Mouse (Mus musculus) forebrain, embryonic 13.5 days (tissue): ENCODE measurements around the gene Ppan. TPM values are rescaled to one million over a fixed set of nuclear protein-coding genes. Genes with fewer than 3 reads are reported as not detected.

Experiments
- ATAC-seq: fragments of 200-750 bp; cut with Nextera tagmentation; 2 replicates; pipeline ENCODE4 v1.8.0; 2017
- H3K27ac ChIP-seq: fragments of 300-500 bp; sonication (generic); 2 replicates; pipeline ENCODE4 v1.5.1; 2015; ENCODE audit warnings: inconsistent platforms, mild to moderate bottlenecking, moderate library complexity
- H3K27me3 ChIP-seq: fragments of 300-500 bp; sonication (generic); 2 replicates; pipeline ENCODE4 v1.6.1; 2015; ENCODE audit warnings: mild to moderate bottlenecking, inconsistent platforms
- H3K36me3 ChIP-seq: fragments of 300-500 bp; sonication (generic); 2 replicates; pipeline ENCODE4 v1.6.1; 2015; ENCODE audit warnings: mild to moderate bottlenecking, inconsistent platforms; ENCODE audit not compliant: poor library complexity, severe bottlenecking
- H3K4me1 ChIP-seq: fragments of 300-500 bp; sonication (generic); 2 replicates; pipeline ENCODE4 v1.6.1; 2015; ENCODE audit warnings: inconsistent platforms
- H3K4me2 ChIP-seq: fragments of 300-500 bp; sonication (generic); 2 replicates; pipeline ENCODE4 v1.6.1; 2015; ENCODE audit warnings: inconsistent platforms, mild to moderate bottlenecking, moderate library complexity
- H3K4me3 ChIP-seq: fragments of 300-500 bp; sonication (generic); 2 replicates; pipeline ENCODE4 v1.5.1; 2015; ENCODE audit warnings: mild to moderate bottlenecking, inconsistent platforms
- H3K9ac ChIP-seq: fragments of 300-500 bp; sonication (generic); 2 replicates; pipeline ENCODE4 v1.6.1; 2015; ENCODE audit warnings: mild to moderate bottlenecking, inconsistent platforms
- H3K9me3 ChIP-seq: fragments of 300-500 bp; sonication (generic); replicated peaks from 2 replicates; pipeline ENCODE4 v1.6.1; 2016; ENCODE audit warnings: inconsistent platforms
- WGBS: fragments of 180-500 bp; shearing (Covaris S2); methylation state at CpG from one replicate; pipeline ENCODE4 v1.1.7; 2015; 5-methylcytosine and 5-hydroxymethylcytosine counted together
- polyA plus RNA-seq: library from polyadenylated mRNA; unstranded; fragments of >200 nt; fragmentation: Nextera tagmentation; extraction: Ambion mirVana; gene quantifications from 2 replicates; pipeline ENCODE4 v1.2.1, GENCODE M21; 2015

The Ppan gene
- polyA plus RNA-seq = 57.7 and 65.2 TPM in 2 replicates

DNA sequence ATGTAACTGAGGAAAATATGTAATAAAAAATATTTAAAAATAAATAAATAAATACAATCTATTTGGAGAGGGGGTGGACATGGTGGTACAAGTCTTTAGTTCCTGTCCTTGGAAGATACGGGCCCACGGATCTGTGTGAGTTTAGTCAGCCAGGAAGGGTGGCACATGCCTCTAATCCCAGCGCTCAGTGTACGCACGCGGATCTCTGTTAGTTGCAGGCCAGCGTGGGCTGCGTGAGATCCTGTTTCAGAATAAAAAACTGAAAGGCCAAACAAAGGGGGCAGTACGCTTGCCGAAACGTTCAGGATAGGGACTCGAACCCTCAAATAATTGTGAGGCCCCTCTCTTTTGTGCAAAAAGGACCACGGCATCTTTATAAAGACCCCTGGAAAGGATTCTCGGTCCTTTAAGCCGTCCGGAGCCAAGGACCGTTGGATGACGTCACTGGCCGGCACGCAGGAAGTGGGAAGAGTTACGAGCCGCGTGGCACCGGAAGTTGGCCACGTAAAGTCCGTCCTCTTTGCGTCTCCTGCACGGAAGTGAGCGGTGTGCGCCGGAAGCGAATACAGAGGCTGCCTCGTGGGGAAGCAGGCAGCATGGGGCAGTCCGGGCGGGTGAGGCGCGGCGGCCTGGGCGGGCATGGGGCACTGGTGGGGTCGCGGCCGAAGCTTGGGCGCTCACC is at the start of gene Ppan:
Gene Ppan (plus strand): TSS at position 472 of the 682 bp plus-strand sequence.
- H3K36me3 ChIP-seq = peaks cover 36% of the 10 kb centered on the region
- ATAC-seq = peak; percentile 98
- peaks cover 17% of the 10 kb centered on the region for H3K4me1 ChIP-seq
- peak within 1 kb of the TSS; percentile 95 for H3K4me3 ChIP-seq
- under 1% methylated on average over 43 of the region's 43 CpGs for WGBS
- H3K9ac ChIP-seq = peak within 1 kb of the TSS; percentile 85
- peak within 1 kb of the TSS; percentile 94 for H3K4me2 ChIP-seq
- H3K9me3 ChIP-seq = no peaks in the 10 kb centered on the region
- peak within 1 kb of the TSS; percentile 82 for H3K27ac ChIP-seq
- H3K27me3 ChIP-seq = no peaks in the 10 kb centered on the region

DNA sequence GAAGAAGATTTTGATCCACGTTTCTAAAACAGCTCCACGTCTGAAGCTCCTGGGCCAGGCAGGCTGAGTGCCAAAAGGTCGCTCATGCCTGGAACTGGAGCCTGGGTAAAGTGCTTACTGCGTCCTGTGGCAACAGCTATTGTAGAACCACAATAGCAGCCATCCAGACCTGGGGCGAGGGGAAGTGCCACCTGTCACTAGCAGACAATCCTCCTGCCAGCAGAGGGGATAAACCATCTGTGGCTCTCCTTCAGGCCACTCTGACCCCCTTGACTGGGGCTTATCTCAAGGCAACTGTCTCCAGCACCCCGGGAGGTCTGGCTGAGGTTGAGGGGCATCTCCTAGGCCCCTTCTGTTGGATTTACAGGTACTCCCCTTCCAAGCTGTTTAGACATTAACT is 49.0 kb upstream of the Ppan start:
- 59% methylated on average over 6 of the region's 6 CpGs for WGBS
- ATAC-seq = no peak

DNA sequence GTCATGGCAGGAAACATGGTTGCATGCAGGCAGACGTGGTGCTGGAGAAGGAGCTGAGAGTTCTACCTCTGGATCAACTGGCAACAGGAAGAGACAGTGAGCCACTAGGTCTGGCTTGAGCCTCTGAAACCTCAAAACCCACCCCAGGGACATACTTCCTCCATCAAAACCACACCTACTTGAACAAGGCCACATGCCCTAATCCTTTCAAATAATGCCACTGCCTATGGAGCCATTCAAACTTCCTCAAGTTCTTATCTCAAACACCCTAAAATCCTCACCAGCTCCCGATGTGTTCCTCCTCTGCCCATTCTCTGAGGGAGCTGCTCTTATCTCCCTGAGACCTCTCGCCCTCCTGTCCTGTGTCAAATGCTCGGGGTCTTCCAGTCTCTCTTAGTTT is 45.8 kb upstream of the Ppan start:
- no peaks in the 10 kb centered on the region for H3K36me3 ChIP-seq
- ATAC-seq = no peak
- no peaks in the 10 kb centered on the region for H3K4me1 ChIP-seq
- no peak overlapping the region for H3K9ac ChIP-seq
- no peak overlapping the region for H3K27ac ChIP-seq
- 0 out of 2 replicates have a peak, but pooled peaks cover 4% of the 10 kb centered on the region for H3K27me3 ChIP-seq
- no peak overlapping the region for H3K4me2 ChIP-seq
- H3K9me3 ChIP-seq = no peaks in the 10 kb centered on the region
- WGBS = 69% methylated on average over 4 of the region's 4 CpGs
- no peak overlapping the region for H3K4me3 ChIP-seq

More for the DNA sequence above, 49.0 kb upstream of the Ppan start:
- Histone ChIP-seq H3K36me3 (no peaks in the 10 kb centered on the region), H3K4me3 (no peak overlapping the region), H3K4me1 (no peaks in the 10 kb centered on the region), H3K9me3 (no peaks in the 10 kb centered on the region), H3K9ac (no peak overlapping the region), H3K4me2 (no peak overlapping the region), H3K27ac (no peak overlapping the region), H3K27me3 (0 out of 2 replicates have a peak, but pooled peaks cover 6% of the 10 kb centered on the region)

DNA sequence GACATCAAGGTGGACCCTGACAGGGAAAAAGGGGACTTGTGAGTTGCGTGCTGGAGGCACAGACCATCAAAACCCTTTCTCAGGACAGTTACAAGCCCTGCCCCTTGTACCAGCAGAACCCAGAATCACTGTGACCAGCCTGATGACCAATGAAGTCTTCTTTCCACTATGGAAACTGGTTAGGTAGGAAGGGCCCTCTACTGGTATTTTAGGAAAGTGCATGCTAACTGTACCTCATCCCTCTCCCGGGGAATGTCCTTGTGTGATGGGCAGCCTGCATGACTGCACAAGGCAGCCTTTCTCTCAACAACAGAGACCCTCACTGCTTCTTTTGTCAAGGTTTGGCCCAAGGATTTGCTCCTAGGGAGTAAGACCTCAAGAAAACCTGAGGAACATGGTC is 45.3 kb upstream of the Ppan start:
- 0 out of 2 replicates have a peak, but pooled peaks cover 4% of the 10 kb centered on the region for H3K27me3 ChIP-seq
- no peak overlapping the region for H3K27ac ChIP-seq
- H3K4me3 ChIP-seq = no peak overlapping the region
- ATAC-seq = no peak
- WGBS = 25% methylated on average over 2 of the region's 2 CpGs
- H3K36me3 ChIP-seq = no peaks in the 10 kb centered on the region
- H3K9ac ChIP-seq = no peak overlapping the region
- no peaks in the 10 kb centered on the region for H3K9me3 ChIP-seq
- H3K4me1 ChIP-seq = no peaks in the 10 kb centered on the region
- no peak overlapping the region for H3K4me2 ChIP-seq

DNA sequence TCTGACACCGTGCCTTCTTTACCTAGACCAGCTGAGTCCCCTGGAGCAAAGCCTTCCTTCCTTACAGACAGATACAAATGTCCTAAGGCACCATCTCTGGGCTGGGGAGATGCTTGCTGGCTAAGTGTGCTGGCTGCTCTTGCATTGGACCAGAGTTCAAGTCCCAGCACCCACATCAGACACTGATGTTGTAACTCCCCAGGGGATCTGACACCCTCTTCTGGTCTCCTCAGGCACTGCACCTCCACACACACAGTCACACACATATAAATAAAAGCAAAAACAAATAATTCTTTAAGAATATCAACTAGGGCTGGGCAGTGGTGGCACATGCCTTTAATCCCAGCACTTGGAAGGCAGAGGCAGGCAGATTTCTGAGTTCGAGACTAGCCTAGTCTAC is 37.8 kb upstream of the Ppan start:
- no peaks in the 10 kb centered on the region for H3K36me3 ChIP-seq
- H3K9me3 ChIP-seq = no peaks in the 10 kb centered on the region
- no peak overlapping the region for H3K4me2 ChIP-seq
- H3K9ac ChIP-seq = no peak overlapping the region
- H3K4me1 ChIP-seq = no peaks in the 10 kb centered on the region
- no peak overlapping the region for H3K4me3 ChIP-seq
- WGBS = 88% methylated on average over 2 of the region's 2 CpGs
- no peak for ATAC-seq
- H3K27ac ChIP-seq = no peak overlapping the region
- H3K27me3 ChIP-seq = peaks cover 14% of the 10 kb centered on the region; the same call in 1 of the 2 replicates

DNA sequence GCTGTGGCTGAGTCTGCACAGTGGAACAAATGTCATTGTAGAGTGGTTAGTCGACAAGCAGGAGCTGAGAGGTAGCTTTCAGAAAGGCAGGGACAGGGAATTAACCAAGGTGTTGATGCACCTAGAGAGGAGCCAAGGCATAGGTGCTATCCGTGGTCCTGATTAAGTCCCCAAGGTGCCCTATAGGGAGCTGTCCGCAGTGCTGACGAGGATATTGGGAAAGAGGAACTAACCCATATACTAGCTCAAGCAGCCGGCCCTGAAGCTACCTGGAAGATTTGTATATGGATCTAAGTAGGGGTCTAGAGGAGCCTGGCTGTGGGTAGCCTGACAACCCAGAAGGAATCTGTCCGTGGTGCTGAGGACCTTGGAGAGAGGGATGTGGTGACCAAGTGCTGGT is 30.8 kb upstream of the Ppan start:
- ATAC-seq = no peak
- Histone ChIP-seq H3K4me1 (no peaks in the 10 kb centered on the region), H3K9ac (no peak overlapping the region), H3K9me3 (no peaks in the 10 kb centered on the region), H3K36me3 (no peaks in the 10 kb centered on the region), H3K27me3 (peaks cover 21% of the 10 kb centered on the region; the same call in 1 of the 2 replicates), H3K4me2 (no peak overlapping the region), H3K4me3 (no peak overlapping the region), H3K27ac (no peak overlapping the region)
- WGBS = 13% methylated on average over 6 of the region's 6 CpGs

DNA sequence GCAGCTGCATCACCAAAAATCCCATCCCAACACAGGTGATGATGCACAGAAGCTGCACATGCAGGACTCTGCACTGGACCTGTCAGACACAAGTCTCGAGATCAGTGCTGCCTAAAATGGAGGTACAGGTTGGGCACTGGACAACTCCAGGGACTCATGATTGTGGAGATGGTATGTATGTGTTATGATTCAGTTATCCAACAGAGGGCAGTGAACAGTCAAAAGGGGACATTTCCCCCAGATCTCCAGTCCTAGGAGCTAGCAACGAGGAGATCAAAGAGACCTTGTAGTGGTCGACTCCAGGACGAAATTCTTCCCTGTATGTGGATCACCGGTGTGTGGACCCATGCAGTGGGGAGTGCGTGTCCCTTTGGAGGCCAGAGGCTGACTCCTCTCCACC is 28.0 kb upstream of the Ppan start:
- Histone ChIP-seq H3K36me3 (no peaks in the 10 kb centered on the region), H3K4me1 (no peaks in the 10 kb centered on the region), H3K27me3 (peaks cover 12% of the 10 kb centered on the region; the same call in 1 of the 2 replicates), H3K4me3 (no peak overlapping the region), H3K4me2 (no peak overlapping the region), H3K9ac (no peak overlapping the region), H3K9me3 (no peaks in the 10 kb centered on the region), H3K27ac (no peak overlapping the region)
- no peak for ATAC-seq
- WGBS = 55% methylated on average over 6 of the region's 6 CpGs

DNA sequence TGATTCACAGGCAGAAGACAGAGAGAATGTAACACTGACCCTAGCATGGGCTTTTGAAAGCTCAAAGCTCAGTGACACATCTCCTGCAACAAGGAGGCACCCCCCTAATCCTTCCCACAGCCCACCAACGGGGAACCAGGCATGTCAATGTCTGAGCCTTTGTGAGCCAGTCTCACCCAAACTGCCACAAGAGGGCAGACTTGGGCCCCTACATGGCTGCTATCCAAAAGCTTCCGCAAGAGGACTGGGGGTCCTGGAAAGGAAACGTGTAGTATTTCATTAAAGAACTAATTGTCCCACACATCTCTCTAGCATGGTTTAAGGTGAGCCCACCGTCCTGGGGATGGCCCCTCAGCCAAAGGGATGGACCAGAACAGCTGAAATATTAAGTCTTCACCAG is 26.2 kb upstream of the Ppan start:
- no peak overlapping the region for H3K4me2 ChIP-seq
- no peak for ATAC-seq
- 12% methylated on average over 4 of the region's 4 CpGs for WGBS
- H3K9me3 ChIP-seq = no peaks in the 10 kb centered on the region
- no peaks in the 10 kb centered on the region for H3K4me1 ChIP-seq
- no peak overlapping the region for H3K9ac ChIP-seq
- no peaks in the 10 kb centered on the region for H3K36me3 ChIP-seq
- H3K4me3 ChIP-seq = no peak overlapping the region
- peaks cover 23% of the 10 kb centered on the region; the same call in 1 of the 2 replicates for H3K27me3 ChIP-seq
- H3K27ac ChIP-seq = no peak overlapping the region

DNA sequence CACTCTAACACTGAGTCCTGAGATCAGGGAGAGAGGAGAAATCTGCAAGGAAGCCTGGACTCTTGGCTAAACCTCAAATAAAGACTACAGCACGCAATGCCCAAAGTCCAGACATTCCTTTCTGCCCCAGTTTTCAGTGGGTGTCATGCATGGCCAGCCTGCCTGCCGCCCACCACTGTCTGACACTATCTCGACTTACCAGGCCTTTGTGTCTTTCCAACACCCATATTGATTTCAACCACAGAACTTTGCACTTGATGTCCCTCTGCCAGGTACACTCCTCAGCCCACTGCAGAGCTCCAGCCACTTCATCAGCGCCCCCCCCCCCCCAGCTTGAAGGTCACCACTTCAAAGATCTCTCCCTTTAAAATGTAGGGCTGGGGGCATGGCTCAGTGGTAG is 25.8 kb upstream of the Ppan start:
- WGBS = 56% methylated on average over 4 of the region's 4 CpGs
- no peak for ATAC-seq
- Histone ChIP-seq H3K4me3 (no peak overlapping the region), H3K27ac (no peak overlapping the region), H3K9me3 (no peaks in the 10 kb centered on the region), H3K9ac (no peak overlapping the region), H3K27me3 (peaks cover 27% of the 10 kb centered on the region), H3K4me2 (no peak overlapping the region), H3K4me1 (no peaks in the 10 kb centered on the region), H3K36me3 (no peaks in the 10 kb centered on the region)

DNA sequence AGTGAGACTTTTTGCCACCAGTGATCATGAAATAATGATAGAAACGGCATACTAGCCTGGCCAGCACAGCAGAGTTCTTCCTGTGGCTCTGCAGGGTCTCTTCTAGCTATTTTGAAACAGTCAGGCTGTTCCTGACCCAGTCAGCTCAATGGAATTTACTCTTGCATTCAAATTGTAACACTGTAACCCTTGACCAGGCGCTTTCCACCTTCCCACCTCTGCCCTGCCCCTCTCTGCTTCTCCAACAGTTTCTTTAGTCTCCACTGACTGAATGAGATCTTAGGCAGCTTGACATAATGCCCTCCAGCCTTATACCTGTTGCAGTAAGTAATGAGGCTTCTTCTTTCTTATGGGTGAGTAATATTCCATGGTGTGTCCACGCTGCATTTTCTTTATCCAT is 21.1 kb upstream of the Ppan start:
- Histone ChIP-seq H3K27ac (no peak overlapping the region), H3K4me1 (no peaks in the 10 kb centered on the region), H3K4me2 (no peak overlapping the region), H3K27me3 (peaks cover 57% of the 10 kb centered on the region), H3K9ac (no peak overlapping the region), H3K36me3 (no peaks in the 10 kb centered on the region), H3K9me3 (no peaks in the 10 kb centered on the region), H3K4me3 (no peak overlapping the region)
- WGBS = 58% methylated on average over 3 of the region's 3 CpGs
- ATAC-seq = no peak

DNA sequence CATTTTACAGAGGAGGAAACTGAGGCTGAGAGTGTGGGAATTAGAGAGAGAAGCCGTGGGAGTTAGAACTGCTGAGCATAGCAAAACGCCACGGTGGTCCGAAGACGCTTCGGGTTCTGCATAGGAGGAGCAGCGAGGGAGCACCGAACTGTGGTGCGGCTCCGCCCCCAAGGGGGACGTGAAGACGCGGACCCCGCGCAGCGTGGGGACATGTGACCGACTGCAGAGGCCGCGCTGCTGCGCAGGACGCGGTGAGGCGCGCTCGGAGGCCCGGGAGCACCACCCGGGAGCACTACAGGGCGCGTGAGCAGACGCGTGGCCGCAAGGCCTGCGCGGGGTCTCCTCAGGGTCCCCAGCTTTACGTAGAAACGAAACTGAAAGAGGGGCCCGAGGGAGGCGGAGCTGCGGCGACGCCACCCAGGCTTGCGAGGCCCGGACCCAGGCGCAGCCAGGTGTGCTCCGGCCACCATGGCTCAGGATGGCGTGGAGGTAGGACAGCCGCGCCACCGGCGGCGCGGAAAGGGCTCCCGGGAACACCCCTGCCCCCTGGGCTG is 19.4 kb upstream of the Ppan start, which contains the start of gene A230050P20Rik:
Gene A230050P20Rik (plus strand): TSS at position 195 of the 554 bp plus-strand sequence.
- no peaks in the 10 kb centered on the region for H3K4me1 ChIP-seq
- H3K4me2 ChIP-seq = peak within 1 kb of the TSS; percentile 45
- 12% methylated on average over 49 of the region's 53 CpGs for WGBS
- H3K9ac ChIP-seq = no peak within 1 kb of the TSS
- no peak within 1 kb of the TSS for H3K27ac ChIP-seq
- H3K27me3 ChIP-seq = peaks cover 59% of the 10 kb centered on the region
- ATAC-seq = no peak
- H3K9me3 ChIP-seq = no peaks in the 10 kb centered on the region
- H3K4me3 ChIP-seq = peak within 1 kb of the TSS; percentile 24
- no peaks in the 10 kb centered on the region for H3K36me3 ChIP-seq

DNA sequence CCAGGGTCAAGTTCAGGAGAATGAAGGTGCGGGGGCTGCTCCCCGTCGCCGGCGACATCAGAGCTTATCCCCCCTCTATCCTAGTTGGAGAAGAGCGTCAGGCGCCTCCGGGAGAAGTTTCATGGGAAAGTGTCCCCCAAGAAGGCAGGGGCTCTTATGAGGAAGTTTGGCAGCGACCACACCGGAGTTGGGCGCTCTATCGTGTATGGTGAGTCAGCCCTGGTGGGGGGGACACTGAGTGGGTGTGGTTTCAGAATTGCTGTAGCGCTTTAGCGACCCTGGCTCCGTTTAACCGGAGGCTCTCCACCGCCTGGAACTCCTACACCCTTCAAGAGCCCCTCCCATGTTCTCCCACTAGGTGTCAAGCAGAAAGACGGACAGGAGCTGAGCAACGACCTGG is 18.7 kb upstream of the Ppan start:
- no peaks in the 10 kb centered on the region for H3K36me3 ChIP-seq
- no peak overlapping the region for H3K4me3 ChIP-seq
- peak overlapping the region; percentile 45 for H3K4me2 ChIP-seq
- peaks cover 59% of the 10 kb centered on the region for H3K27me3 ChIP-seq
- H3K9me3 ChIP-seq = no peaks in the 10 kb centered on the region
- WGBS = 8% methylated on average over 19 of the region's 19 CpGs
- H3K4me1 ChIP-seq = no peaks in the 10 kb centered on the region
- no peak for ATAC-seq
- no peak overlapping the region for H3K27ac ChIP-seq
- no peak overlapping the region for H3K9ac ChIP-seq
